Mouse (Mus musculus) brain, embryonic 14.5 days (tissue): Measurements from ENCODE around the gene Srpx2. TPM values are rescaled to one million over a fixed set of nuclear protein-coding genes. Genes with fewer than 3 reads are reported as not detected.

Experiments used
- DNase-seq: peaks from one replicate; pipeline ENCODE4 v3.0.0-alpha.2; 2011; ENCODE audit warnings: low read depth
- CTCF ChIP-seq: fragments of 200-500 bp; IDR thresholded peaks from 2 replicates; pipeline ENCODE4 v1.5.1; 2012; ENCODE audit warnings: inconsistent platforms, mild to moderate bottlenecking, moderate library complexity, borderline replicate concordance; ENCODE audit not compliant: insufficient read depth, insufficient read length; ENCODE audit errors: extremely low read depth
- POLR2A ChIP-seq: fragments of 200-500 bp; IDR thresholded peaks from 2 replicates; pipeline ENCODE4 v1.6.1; 2012; ENCODE audit warnings: mild to moderate bottlenecking, inconsistent platforms, borderline replicate concordance; ENCODE audit not compliant: poor library complexity, insufficient read depth, insufficient read length, severe bottlenecking; ENCODE audit errors: extremely low read depth
- polyA plus RNA-seq: library from polyadenylated mRNA; depleted of rRNA; stranded (reverse); fragments of >200 nt; gene quantifications from 2 replicates; pipeline ENCODE4 v1.2.3, GENCODE M21; 2012; rRNA removed

Gene Srpx2
- 0.66 and 2.1 TPM in 2 replicates for polyA plus RNA-seq

DNA sequence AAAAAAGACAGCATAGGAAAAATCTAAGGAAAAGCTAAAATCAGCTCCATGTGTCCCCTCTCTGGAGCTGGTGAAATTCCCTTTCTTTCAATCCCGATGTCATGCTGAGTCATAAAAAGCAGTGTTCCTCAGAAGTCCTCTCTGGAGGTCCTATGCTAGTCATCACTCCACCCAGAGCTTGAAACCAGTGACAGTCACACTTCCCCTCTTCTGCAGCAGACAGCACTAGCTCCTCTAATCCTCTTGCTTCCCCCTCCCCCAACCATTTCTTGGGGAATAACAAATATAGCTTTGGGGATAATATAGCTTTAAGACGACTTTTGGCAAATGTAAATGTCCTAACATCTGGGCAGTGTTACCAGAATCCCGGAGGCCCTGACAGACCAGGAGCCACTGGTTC is at the start of gene Srpx2:
Gene Srpx2 (plus strand): TSS at position 166 of the 400 bp plus-strand sequence.
- no peak for TF ChIP-seq POLR2A
- no peak for TF ChIP-seq CTCF
- no peak for DNase-seq

DNA sequence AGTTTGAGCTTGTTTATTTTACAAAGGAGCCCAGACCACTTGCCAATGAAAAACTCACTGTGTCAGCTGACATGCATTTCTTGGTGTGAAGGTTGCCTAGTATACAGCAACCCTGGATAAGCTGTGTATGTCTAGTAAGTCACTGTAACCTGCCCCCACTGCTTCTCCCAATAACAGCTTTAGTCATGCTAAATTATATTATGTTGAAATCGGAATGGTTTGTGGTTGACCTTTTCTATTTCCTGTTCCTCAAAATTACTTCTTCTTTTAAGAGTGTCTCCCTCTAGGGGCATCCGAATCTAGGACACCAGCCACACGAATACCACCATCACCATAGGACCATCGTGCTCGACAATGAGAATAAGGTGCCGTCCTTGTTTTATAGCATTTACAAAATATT is 38.5 kb upstream of the Srpx2 start:
- DNase-seq, result no peak
- TF ChIP-seq CTCF (no peak), POLR2A (no peak)

DNA sequence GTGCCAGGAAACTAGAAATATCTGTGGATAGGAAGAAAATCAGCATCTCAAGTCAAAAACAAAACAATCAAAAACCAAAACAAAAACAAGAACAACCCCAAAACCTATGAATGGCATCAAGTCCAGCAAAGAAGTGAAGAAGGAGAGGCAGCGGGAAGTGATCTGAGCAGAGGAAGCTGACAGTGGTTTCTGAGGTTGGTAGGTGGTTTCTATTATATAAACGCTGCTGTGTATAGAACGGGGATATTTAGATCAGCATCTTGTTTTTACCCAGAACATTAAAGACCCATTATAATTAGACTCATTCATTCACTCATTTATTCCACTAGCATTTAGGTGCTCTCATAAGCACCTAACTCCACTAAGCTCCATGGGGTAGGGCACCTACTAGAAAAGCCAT is 20.9 kb upstream of the Srpx2 start:
- TF ChIP-seq POLR2A, result no peak
- TF ChIP-seq CTCF, result no peak
- DNase-seq, result no peak

DNA sequence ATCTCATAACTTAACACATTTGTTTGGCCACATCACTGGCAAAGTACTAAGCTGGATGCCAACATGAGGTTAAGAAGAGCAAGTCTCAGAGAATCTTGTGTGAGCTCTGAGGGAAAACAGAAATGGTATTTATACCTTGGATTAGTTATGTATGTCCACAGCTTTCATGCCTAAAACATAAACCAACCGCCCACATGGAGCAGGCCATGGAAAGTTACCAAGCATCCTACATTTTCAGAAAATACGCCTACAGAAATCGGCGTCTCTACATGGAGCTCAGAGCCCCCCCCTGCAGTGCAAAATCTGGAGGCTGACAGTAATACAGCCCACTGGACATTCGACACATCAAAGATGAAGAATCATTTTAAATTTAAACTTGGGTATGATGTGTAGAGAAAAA is 20.1 kb upstream of the Srpx2 start:
- no peak for DNase-seq

DNA sequence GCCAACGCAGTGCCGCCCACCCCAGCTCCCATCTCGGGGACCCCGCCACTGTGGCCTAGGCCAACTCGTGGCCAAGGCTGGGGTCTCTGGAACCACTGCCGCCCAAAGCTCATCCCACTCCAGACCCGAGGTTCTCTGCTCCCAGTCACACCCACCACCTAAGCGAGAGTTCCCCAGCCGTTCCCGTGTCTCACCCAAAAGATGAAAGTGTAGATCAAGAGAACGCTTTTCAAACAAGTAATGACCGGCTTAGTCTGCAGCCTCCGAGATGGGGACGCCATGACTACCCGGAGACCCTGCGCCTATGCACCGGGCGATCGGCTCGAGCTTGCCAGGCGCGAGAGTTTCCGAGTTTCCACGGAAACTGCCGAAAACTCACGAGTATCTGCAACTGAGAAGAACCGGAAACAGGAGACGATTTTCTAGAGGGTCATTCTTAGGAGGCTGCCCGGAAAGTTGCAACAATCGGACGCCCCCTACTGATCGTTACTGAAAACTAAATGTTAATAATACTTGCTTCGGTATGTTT is 10.1 kb upstream of the Srpx2 start, which contains the start of gene Tspan6:
Gene Tspan6 (minus strand): TSS at position 416 of the 529 bp plus-strand sequence.
- TF ChIP-seq POLR2A (peak; percentile 43; the same call in 1 of the 2 replicates), CTCF (peak; percentile 43; the same call in 1 of the 2 replicates)
- peak; percentile 97 for DNase-seq

More for the DNA sequence above, 20.1 kb upstream of the Srpx2 start:
- TF ChIP-seq POLR2A (no peak), CTCF (no peak)

DNA sequence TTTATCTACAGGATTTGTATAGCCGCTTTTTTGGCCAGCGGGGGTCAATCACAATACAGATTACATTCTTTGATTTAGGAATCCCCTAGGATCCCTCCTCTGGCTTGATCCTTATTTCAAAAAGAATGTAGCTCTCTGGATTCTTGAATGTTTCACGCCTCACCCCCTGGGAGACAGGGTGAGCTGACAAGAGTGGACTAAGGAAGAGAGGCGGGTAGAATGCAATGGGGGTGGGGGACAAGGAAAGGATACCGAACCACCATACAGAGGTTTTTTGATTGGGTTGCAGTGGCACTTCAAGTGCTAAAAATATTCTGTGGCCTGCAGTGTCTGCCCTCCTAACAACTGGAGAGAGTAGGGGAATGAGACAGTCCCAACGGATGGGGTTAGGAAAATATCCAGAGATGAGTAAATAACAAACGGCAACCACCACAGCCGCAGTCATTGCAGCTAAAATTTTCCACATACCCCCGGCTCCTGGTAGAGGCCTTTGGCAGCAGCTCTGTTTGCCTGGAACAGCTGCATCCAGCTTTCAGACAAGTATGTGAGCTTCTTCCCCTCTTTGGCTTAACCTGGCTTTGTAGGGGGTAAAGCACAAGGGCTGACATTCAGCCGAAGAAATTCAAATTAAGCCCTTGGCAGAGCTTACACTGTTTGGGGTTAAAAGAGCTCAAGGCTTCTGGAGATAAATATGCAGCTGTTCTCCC is 3.3 kb downstream of the Srpx2 start:
- DNase-seq, result peak; percentile 17
- no peak for TF ChIP-seq CTCF
- no peak for TF ChIP-seq POLR2A

DNA sequence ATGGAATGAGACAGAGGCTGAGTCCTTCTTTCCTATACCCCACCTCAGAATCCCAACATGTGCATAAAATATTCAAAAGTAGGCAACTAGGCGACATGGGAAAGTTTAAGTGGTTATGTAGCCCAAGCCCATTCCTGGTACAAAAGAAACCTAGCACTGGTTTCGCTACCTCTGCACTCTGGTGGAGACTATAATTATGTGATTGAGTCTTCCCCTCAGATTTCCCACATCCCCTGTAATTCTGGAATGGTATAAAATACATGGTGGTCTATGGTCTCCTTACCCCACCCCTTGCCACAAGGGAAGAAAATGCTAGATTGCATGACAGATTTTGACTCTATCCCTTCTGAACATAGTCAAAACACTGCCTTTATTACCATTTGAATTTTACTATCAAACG is 4.8 kb downstream of the Srpx2 start:
- no peak for DNase-seq
- TF ChIP-seq POLR2A (no peak), CTCF (no peak)

DNA sequence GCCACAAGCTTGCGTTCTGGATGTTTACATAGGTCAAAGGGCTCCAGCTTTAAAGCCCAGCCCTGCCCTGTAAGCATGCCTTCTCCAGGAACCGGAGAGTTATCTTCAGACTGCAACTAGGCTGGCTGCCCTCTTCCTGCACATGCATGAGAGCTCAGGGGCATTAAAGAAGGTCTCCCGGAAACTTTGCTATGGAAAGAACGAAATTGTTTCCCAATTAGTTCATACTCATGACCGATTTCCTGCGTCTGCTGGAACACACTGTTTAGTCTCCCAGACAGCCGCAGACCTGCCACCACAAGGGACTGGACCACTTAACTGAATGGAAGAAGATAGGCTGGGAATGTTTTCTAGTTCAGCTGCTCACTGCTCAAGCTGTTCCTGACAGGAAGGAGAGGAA is 6.0 kb downstream of the Srpx2 start:
- no peak for DNase-seq
- TF ChIP-seq POLR2A (no peak), CTCF (no peak)

DNA sequence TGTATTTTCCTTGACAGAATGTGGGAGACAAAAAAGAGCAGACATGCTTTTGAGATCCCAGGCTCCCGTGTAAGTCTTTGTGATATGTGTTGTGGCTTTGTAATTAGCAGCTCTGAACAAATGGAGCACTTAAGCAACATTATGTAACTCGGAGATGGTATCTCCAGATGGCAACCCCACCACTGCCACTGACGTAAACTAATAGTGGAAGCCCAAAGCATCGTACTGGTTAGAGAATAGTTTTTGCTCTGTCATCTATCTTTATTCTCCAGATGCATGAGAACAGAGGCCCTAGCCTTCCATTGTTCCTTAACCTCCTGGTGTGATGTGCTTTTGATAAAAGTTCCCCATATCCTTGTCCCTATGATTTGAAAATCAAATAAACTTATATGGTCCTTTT is 13.0 kb downstream of the Srpx2 start:
- no peak for DNase-seq
- no peak for TF ChIP-seq CTCF
- no peak for TF ChIP-seq POLR2A

DNA sequence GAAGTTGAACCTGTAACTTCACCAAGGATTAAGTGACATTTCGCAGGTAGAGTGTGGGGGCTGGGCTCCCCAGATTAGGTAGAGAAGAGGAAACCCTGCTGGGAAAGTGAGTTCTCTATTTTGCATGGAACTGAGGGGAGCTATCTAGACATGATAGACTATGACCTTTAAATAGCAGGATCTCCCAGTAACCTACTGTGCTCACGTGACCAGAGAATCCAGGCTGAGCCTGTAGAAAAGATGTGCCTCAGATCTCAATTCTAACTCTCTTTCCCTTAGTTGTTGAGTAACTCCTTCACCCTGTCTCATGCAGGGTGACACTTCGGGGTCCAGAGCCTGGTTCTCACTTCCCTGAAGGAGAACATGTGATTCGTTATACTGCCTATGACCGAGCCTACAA is 18.5 kb downstream of the Srpx2 start:
- TF ChIP-seq CTCF, result no peak
- TF ChIP-seq POLR2A, result no peak
- no peak for DNase-seq

DNA sequence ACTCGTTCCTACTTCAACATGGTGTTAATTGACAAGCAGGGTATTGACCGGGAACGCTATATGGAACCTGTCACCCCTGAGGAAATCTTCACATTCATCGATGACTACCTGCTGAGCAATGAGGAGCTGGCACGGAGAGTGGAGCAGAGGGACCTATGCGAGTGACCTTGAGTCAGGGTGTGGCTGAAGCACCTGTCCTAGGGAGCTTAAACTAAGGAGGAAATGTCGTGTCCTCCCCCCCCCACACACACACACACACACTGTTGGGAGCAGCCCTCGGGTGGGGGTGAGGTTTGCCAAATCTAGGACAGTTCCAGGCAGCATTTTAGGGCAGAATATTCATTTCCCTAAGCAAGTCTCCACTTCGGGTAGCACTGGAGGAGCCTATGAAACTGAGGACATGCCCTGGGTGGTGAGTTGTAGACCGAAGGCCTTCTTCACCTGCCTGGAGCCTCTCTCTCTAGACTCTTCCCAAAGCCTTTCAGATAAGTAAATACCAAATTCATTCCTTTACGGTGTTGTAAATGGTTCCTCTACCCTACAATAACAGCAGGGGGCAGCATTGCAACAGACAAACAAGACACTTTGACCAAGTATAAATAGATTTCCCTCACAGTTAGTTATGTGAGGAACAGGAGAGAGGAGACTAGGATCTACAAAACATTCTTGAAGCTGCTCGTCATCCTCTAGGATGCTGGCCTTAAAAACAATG is 23.2 kb downstream of the Srpx2 start:
- TF ChIP-seq CTCF, result no peak
- TF ChIP-seq POLR2A, result no peak
- peak; percentile 81 for DNase-seq
